Mouse (Mus musculus) urinary bladder, postnatal 14 days (tissue): Measurements from ENCODE around the gene Matk.
A peak's percentile ranks its signal among the peaks of the same experiment; 100 is the strongest.

ENCODE experiments used
- DNase-seq: peaks from one replicate; pipeline ENCODE4 v3.0.0; 2021; ENCODE audit warnings: low spot score

Gene Matk

GRCm38 (mm10) chr10:81242021-81242420 lies 10.7 kb upstream of the Matk start:
- no peak for DNase-seq

- DNase-seq: no peak
These were observed 8.6 kb upstream of the Matk start for GRCm38 (mm10) chr10:81244146-81244545.

DNA sequence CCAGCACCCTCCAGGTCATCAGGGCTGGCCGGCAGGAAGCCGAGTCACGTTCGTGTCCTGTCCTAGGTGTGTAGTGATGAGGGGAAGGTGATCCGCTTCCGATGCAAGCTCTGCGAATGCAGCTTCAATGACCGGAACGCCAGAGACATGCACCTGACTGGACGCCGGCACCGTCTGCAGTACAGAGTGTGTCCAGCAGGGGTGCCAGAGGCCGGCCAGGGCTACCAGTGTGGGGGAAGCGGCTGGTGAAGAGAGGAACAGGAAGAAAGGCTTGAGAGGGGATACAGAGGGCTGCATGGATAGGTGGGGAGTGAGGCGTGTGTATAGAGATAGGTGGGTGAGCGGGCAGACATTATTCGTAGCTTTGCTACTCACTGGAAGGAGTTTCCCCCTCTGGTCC lies 8.1 kb upstream of the Matk start:
- peak; percentile 82 for DNase-seq

DNA sequence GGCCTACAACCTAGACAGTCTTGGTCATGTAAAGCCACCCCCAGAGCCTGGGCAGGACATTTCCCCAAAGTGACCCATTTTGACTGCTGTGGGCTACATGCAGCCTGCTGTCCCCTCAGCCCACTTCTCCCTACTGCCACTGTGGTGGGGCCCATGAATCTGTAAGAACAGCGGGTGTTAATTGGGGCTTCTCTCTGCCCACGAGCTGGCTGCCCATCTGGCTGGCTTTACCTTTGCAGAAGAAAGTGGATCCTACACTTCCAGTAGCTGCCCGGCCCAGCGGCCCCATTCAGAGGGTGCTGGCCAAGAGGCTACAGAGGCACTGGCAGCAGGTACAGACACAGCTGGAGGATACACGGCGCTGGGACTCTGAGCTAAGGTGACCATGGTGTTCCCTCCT lies 7.6 kb upstream of the Matk start:
- DNase-seq: no peak

DNA sequence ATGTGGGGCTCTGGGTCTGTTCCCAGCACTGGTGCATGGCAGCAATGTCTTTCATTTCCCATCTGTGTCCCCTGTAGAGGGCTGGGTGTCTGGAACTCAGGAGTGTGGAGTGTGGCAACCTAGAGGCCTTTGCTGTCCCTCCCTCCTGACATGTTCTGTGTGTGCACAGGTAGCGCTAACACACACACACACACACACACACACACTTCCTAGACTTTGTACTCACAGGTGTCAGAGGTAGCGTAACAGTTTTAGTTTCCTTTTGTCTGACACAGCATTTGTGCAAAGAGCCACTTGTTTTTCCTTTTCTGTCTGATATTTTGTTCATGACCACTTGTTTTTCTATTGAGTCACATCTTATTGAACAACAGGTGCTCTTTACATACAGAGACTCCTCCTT lies 4.9 kb upstream of the Matk start:
- no peak for DNase-seq

- no peak for DNase-seq
These were observed 3.3 kb upstream of the Matk start for GRCm38 (mm10) chr10:81249442-81249841.

DNA sequence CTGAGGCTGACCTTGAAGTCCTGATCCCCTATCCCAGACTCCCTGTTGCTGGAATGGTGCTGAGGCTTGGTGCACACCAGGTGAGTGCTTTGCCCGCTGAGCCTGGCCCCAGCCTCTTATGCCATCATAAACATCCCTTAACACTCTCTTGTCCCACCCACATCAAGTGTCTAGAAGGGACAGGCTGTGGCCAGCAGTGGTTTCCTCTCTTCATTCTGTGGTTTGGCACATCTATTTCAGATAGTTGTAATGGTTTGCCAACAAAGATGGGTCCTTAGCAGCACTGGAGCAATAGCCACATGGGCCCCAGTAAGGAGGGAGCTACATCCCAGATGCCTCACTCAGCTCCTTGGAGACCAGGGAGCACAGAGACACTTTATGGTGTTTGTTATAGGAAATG lies 2.2 kb downstream of the Matk start:
- DNase-seq: no peak

- no peak for DNase-seq
These were observed 4.7 kb downstream of the Matk start for GRCm38 (mm10) chr10:81257158-81258039.

DNA sequence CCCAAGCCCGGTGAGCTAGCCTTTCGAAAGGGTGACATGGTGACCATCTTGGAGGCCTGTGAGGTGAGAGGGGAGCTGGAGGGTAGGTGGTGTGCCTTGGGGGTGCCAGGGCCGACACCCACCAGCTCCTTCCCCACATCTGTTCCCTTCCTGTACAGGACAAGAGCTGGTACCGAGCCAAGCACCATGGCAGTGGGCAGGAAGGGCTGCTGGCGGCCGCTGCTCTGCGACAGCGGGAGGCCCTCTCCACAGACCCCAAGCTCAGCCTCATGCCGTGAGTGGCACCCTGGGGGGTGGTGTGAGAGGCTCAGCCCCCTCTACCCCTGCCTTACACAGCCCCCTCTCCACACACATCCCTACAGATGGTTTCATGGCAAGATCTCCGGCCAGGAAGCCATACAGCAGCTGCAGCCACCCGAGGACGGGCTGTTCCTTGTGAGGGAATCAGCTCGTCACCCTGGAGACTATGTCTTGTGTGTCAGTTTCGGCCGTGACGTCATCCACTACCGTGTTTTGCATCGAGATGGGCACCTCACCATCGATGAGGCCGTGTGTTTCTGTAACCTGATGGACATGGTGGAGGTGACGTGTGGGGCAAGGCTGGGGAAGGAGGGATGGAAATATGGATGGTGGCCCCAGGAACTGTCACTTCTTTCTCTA lies 6.6 kb downstream of the Matk start:
- DNase-seq: no peak

- DNase-seq: no peak
These were observed 8.3 kb downstream of the Matk start for GRCm38 (mm10) chr10:81261025-81261424.

DNA sequence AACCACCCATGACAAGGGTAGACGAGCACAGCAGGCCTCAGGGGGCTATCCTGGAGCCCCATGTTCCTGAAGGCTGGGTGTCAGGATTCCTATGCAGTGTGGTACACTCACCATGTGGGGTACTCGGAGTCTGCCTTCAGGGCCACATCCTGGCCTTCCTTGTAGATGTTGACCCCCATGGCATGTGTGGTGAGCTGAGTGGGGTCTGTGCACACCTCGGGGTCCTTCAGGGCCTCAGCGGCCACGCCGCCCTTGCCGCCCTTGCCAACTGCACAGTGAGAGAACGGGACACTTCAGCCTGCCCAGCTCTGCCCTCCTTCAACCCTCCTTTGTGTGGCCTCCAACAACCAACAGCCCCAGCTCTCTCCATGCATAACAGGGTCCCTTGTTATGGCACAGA lies 12.8 kb downstream of the Matk start:
- no peak for DNase-seq

DNA sequence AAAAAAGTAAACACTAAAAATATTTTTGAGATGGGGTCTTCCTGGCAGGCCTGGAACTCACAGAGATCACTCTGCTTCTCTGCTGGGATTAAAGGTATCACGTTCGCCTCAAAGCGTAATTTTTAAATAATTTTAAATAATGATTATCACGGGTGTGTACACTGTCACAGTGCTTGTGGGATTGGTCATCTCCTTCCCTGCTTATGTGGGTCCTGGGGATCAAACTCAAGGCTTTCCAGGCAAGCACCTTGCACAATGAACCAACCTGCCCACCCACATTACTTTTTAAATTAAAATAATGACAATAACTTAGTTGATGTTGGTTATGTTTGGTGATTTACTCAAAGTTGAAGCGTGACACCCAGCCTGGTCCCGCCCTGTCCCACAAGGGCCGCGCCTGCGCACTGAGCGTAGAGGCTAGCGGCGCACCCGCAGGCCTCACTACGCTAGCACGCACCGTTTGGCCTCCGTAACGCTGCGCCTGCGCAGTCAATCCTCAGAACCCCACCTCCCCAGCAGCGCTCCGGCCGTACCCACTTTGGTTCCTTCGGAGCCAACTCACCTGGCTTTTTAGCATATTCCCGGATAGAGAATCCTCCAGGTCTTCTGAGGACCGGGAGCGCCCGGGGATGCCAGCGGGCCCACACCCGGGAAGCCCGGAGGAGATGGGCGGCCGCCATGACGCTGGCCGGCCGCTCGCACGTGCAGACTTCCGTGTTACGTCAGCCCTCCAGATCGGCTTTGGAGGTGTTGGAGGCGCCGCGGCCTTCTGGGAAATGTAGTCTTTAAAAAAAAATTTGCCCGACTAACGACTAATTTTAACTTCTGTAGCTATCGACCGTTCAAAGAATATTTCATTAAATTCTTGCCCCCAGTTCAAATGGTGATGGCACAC lies 13.7 kb downstream of the Matk start, which contains the start of the genes Mrpl54 and Apba3:
Gene Mrpl54, minus strand, starts transcription at position 724 of the 895 bp plus-strand sequence.
Gene Apba3, plus strand, starts transcription at position 750 of the 895 bp plus-strand sequence.
- peak; percentile 97 for DNase-seq

GRCm38 (mm10) chr10:81268056-81268455 lies 15.3 kb downstream of the Matk start:
- peak; percentile 87 for DNase-seq

GRCm38 (mm10) chr10:81268643-81269412 lies 16.1 kb downstream of the Matk start:
- DNase-seq: no peak

DNA sequence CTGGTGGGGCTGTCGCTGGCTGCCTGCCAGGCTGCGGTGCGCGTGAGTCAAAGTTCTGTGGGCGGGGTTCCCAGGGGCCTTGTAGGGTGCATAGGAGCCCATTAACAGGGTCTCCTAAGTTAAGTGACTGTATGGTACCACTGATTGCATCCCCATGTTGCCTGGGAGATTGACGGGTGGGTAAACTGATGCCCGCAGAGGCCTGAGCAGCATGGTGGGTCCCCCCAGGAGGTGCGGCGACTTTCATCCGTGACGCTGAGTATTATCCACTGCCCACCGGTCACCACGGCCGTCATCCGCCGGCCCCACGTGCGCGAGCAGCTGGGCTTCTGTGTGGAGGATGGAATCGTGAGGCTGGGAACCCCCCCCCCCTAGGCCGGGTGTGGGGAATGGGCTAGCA lies 19.6 kb downstream of the Matk start:
- DNase-seq: no peak

DNA sequence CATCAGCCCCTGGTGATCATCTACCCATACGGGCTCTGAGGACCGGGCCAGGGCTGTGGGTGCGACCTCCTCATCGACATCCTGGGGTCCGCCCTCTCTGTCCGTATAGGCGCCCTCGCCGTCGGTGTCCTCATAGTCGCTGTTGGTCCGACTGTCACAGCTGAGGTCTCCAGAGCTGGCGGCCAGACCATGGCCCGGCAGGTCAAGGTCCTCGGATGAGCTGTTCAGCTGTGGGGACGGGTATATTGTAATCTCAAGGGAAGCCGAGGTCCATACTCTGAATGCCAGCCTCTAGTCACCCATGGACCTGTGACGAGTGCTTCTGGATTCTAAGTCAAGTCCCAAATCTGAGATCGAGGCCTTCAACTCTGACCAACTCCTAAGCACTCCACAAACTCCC lies 21.1 kb downstream of the Matk start:
- DNase-seq: no peak

DNA sequence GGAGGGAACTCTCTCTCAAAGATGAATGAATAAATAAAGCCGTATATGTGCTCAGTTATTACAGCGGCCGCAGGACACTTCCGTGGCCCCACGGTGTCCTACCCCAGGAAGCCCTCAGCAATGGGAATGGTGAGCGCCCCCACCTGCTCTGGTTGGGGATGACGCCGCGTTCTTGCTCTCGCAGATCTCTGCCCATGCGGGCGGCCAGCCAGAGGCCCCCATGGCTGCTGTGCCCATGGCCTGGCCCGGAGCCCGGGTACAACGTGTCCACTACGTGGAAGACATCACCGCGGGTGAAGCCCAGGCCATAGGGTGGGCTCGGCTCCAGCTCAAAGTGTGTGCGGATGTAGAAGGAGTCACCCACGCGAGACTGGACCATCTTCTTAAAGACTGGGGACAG lies 24.9 kb downstream of the Matk start:
- no peak for DNase-seq

DNA sequence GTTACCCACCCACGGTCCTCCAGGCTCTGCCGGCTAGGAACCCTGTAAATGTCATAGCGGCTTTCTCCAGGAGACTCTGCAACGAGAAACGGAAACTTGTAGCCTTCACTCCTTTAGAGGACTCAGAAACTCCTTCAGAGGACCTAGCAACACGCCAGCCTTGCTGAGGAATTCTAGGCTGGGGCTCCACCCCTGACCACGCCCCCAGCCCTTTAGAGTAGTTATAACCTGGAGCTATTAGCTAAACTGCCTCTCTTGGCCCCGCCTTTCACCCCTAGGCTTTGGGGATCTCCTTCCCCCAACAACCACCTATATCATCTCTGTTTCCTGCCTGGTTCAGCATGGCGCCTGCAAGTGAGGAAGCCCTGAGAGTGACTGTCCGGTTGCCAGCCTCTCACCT lies 26.8 kb downstream of the Matk start:
- no peak for DNase-seq

DNA sequence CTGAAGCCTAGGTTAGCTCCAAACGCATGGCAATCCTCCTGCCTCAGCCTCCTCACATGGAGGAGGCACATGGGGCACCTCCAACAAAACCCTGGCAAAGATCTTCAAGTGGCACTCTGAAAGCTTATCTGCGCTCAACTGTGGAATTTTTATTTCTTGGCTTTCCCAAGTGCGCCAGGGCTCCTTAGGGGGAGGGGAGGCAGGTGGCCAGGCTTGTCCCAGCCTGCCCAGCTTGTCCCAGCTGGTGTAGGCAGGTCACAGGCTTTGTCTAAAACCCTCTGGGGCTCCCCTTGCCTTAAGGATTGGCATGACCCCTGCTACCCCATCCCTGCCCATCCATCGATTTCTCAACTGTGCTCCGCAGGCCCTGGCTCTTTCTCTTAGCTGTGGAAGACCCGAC lies 31.5 kb downstream of the Matk start:
- DNase-seq: peak; percentile 45

DNA sequence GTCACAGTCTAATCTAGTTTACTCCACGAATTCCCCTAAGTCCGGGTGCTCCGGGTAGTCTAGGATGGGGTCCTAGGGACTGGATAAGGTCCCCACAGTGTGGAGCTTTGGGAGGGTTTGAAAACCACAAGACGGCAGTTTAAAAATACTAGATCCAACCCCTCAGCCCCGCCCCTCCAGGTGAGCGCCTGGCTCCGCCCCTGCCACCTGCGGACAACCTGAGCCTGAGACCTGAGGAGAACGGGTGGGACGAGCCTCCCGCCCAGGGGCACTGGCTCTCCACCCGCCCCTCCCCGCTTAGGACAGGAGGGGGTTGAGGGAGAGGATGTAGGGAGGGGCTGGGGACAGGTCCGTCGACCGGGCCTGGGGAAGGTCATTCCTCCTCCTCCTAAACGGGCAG lies 32.0 kb downstream of the Matk start:
- DNase-seq: peak; percentile 69

GRCm38 (mm10) chr10:81285694-81286450 lies 33.1 kb downstream of the Matk start:
- DNase-seq: peak; percentile 94
